Mouse (Mus musculus): ENCODE measurements around the gene Fbxo7.
A peak's percentile ranks its signal among the peaks of the same experiment; 100 is the strongest.
"Not testable (repeated sequence)": the region's sequence is repeated elsewhere in the genome, so short reads cannot be mapped to it uniquely, and the experiment has no call there.

Fbxo7 gene

DNA sequence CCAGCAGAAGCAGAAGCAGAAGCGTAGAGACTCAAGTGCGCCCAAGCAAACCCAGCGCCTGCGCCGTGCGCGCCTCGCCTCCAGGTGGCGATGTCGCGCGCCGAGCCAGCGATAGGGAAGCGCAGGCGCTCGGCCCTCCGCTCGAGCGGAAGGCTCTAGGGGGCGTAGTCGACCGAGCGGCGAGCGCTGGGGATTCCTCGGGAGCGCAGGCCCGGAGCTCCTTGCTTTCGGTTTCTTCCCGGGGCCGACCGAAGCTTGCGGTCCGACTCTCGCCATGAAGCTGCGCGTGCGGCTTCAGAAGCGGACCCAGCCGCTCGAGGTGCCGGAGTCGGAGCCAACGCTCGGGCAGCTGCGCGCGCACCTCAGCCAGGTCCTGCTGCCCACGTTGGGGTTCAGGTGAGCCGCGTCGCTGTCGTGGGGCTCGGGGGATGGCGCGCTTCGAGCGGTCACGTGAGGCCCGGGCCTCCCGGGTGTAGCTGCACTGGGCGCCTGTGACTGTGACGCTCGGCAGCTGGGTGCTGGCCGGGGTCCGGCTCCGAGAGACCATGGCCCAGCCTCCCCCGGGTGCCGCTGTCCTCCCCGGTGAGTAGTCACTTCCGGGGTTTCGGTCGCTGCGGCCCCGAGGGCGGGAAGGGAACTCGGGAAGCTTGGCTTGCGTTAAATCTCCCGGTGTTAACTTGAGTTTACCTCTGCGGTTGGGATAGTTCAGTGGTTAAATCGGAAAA is at the start of gene Fbxo7:
Fbxo7 (plus strand) TSS at position 224 of the 725 bp plus-strand sequence.
- peak; percentile 85 to 91 for DNase-seq

DNA sequence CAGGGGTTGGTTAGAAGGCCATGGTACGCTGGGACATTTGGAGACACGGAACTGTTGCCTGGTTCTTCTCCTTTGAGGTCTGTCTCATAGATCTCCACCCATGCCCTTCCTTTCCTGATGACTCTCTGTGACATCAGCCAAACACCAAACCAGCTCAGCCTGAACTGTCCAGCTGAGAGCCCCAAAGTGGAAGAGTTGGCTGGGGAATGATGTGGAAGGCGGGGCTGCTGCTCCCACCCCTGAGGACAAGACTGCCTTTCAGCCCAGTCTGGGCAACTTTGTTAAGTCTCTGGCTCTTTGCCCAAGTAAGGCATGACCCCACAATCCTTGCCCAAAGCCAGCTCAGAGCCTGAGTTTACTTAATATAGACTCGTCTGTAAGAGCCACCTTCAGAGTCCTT is 48.9 kb upstream of the Fbxo7 start:
- DNase-seq = peak in 1 of 2 experiments; percentile 13

- no peak for DNase-seq
Measured at GRCm38 (mm10) chr10:85989412-85990115, 32.2 kb upstream of the Fbxo7 start.

GRCm38 (mm10) chr10:85992412-85992811 is 29.4 kb upstream of the Fbxo7 start:
- no peak for DNase-seq

DNA sequence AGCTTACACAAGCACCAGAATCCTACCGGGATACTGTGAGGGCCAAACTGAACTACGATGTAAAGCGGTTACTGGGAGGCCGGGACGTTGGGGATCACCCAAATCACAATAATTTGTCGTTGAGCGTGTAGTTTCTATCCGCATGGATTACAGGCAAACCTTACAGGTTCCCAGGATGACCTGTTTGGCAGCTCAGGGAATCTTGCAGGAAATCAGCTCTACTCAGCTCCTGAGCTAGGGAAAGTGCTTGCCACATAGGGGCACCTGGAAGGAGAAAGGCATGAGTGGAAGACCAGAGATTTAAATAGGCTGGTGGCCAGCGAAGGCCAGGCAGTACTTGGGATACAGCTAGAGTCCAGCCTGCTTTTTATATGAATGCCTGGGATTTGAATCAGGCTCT is 27.9 kb upstream of the Fbxo7 start:
- DNase-seq = no peak

- DNase-seq = no peak
Measured at GRCm38 (mm10) chr10:85994543-85995104, 27.1 kb upstream of the Fbxo7 start.

DNA sequence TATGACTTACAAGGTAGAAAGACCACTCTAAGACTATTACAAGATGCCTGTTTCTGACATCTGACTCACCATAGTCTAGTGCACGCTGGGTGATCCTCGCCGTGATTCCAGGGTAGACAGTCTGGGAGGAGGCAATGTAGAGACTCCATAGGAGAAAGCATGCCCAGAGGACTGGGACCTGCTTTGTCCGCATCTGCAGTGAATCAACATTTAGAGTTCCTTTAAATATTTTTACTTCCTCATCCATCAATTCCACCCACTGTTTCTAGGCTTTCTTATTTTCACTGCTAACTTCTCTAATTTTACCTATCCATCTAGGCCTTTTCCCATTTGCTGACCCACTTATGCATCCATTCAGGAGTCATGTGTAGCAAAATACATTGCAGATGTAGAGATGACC is 21.3 kb upstream of the Fbxo7 start:
- DNase-seq = no peak

DNA sequence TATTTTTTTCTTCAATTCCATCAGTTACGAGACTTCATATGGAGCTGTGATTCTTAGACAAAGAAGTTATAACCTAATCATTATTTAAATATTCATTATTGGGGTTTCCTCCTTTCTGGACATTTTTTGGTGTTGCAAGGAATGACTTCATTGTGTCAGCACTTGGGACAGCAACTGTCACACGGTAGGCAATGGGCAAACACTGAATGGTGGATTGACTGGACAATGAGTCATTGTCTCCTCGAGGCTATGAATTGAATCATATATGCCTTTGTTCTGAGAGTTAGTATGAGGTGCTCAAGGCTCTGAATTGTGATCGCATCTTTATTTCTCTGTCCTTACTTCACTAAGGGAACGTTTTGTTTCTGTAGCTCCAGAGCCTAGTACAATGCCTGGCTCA is 15.3 kb upstream of the Fbxo7 start:
- no peak for DNase-seq

DNA sequence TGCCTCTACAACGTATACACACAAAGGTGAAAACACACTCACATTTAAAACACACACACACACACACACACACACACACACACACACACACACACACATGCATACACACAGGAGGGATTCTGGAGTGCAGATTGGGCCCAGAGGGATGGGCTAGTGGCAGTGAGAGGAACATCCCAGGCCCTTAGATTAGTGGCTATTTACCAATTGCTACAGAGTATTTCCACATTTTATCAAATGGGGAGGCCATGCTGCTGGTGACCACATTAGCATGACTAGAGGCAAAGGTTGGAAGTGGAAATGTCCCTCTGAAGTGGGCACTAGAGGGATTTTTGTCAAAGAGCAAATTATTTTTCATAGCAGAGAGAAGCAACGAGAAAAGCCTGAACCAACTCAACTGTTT is 12.1 kb upstream of the Fbxo7 start:
- DNase-seq = no peak

GRCm38 (mm10) chr10:86010636-86011035 is 11.1 kb upstream of the Fbxo7 start:
- no peak for DNase-seq

GRCm38 (mm10) chr10:86011172-86011571 is 10.6 kb upstream of the Fbxo7 start:
- no peak for DNase-seq

- DNase-seq = no peak
Measured at GRCm38 (mm10) chr10:86011781-86012180, 10.0 kb upstream of the Fbxo7 start, which contains the start of gene Bpifc. Gene Bpifc (minus strand): TSS chr10:86011895.

DNA sequence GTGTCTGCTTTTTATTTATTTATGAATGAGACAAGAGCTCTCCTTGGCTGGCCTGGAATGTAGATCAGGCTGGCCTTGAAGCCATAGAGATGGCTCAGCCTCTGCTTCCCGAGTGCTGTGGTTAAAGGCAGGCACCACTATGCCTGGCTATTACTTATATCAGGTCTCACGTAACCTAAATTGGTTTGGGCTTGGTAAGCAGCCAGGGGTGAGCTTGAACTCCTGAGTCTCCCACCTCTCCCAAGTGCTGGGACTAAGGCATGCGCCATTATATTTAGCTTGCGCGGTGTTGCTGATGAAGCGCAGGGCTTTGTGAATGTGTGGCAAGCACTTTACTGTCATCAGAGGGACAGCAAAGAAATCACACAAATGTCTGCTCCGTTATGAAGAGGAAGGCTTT is 4.0 kb upstream of the Fbxo7 start:
- DNase-seq = no peak

GRCm38 (mm10) chr10:86018813-86019212 is 3.0 kb upstream of the Fbxo7 start:
- DNase-seq = no peak

DNA sequence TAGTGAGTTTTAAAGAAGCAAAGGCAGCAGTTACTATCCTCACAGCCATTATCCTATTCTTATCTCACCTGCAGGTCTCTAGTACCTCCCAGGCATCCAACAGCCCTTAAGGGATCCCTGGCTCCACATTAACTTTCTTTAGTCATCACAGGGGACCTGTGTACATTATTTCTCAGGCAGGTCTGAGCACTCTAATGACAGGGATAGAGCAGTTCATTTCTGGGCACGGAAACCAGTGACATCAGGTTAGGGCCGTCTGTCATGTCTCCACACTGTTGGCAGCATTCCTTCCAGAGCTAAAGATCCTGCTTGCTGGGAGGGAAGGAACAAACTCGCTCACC is 394 bp upstream of the Fbxo7 start:
- DNase-seq = no peak

GRCm38 (mm10) chr10:86022474-86022816 is 673 bp downstream of the Fbxo7 start:
- DNase-seq = no peak

DNA sequence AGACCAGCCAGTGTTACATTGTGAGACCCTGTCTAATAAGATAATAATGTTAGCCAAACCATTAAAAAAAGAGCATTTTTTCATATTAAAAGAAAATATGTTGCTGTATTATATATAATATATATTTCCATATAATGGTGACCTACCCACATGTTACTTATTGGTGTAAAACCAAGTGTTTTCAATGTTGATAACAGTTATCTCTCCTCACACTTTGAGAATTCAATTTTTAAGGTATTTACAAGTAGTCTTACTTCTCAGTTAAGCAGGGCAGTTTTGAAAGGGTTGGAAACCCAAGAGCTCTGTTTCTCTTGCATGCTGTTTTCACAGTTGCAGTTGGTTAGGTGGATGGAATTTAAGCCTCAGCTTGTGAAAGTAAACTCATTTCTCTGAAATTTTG is 1.4 kb downstream of the Fbxo7 start:
- no peak for DNase-seq

DNA sequence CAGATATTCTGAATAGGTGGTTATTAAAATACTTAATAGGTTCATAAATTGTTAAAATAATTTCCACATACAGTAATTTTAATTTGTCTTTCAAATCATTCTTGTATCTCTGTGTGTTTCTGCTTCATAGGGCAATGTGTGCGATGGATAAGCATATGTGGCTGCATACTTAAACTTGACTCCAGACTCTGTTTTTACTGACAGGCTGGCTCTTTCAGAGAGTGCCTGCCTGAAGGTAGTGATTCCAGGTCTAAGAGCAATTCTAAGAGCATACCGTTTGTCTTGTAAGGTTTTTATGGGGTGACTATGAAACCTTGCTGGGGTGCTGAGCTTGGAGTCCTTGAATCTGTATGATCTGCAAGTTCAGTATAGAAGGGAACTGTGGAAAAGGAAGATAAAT is 4.1 kb downstream of the Fbxo7 start:
- no peak for DNase-seq

DNA sequence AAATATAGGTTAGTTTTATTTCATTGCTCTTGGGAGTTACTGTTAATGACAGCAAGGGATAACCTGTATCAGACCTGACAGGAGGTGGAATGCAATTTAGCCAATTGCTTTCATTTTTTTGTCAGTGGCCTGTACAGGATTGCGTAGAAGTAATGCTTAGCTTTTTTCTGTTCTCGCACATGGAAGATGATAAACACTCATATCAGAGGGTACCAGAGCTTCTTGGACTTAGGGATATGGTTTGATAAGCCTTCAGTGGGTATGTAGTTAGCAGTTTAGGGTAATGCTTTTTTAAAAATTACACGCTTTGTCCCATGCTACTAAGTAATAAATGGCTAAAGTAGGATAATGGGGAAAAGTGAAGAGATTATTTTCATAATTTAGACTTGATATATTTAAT is 4.6 kb downstream of the Fbxo7 start:
- DNase-seq = no peak

DNA sequence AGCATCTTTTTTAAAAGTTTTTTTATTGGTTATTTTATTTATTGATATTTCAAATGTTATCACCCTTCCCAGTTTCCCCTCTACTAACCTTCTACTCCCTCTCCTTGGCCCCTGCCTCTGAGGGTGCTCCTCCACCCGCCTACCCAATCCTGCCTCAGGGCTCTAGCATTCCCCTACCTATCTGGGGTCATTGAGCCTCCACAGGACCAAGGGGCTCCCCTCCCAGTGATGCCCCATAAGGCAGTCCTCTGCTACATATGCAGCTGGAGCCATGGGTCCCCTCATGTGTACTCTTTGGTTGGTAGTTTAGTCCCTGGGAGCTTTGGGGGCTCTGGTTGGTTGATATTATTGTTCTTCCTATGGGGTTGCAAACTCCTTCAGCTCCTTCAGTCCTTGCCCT is 5.0 kb downstream of the Fbxo7 start:
- DNase-seq = not testable (repeated sequence)

- no peak for DNase-seq
Measured at GRCm38 (mm10) chr10:86030743-86031142, 9.0 kb downstream of the Fbxo7 start.

DNA sequence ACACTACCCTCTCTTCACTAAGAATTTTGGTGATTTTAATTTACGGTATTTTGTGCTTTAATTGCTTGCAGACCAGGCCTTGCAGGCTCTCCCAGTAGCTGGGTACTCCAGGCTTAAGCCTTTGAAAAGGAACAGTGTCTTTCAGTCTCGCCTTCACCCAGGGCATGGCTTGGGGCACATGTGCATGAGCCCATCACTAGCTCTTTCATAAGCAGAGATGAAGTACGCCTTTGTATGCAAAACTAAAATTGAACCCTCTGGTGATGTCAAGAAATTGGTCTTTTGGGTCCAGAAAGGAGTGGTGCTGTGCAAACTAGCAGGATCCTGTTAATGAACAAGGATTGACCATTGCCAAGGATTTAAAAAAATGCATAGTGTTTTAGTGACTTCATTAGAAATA is 10.7 kb downstream of the Fbxo7 start:
- DNase-seq = no peak

- DNase-seq = no peak
Measured at GRCm38 (mm10) chr10:86034007-86034728, 12.4 kb downstream of the Fbxo7 start.

GRCm38 (mm10) chr10:86043651-86044050 is 21.9 kb downstream of the Fbxo7 start:
- DNase-seq = peak in 1 of 2 experiments; percentile 22

Data from cerebellum, adult 18-20 months (tissue).